Mouse (Mus musculus) ES-Bruce4 (cell line): ENCODE results near the gene Ptf1a.

Source experiments
- CTCF ChIP-seq: IDR thresholded peaks from one replicate; pipeline ENCODE4 v1.8.1; 2011; ENCODE audit warnings: low read depth, low read length
- EP300 ChIP-seq: IDR thresholded peaks from 2 replicates; pipeline ENCODE4 v1.6.1; 2011; ENCODE audit warnings: low read depth, low read length; ENCODE audit not compliant: insufficient read depth
- POLR2A ChIP-seq: IDR thresholded peaks from one replicate; pipeline ENCODE4 v1.8.1; 2011; ENCODE audit warnings: low read length; ENCODE audit not compliant: insufficient read depth

- TF ChIP-seq CTCF: no peak
- no peak for TF ChIP-seq EP300
- no peak for TF ChIP-seq POLR2A
Measured at GRCm38 (mm10) chr2:19444346-19444745, 1.1 kb upstream of the Ptf1a start.
